Mouse (Mus musculus) testis, adult 2 months (tissue): ENCODE results near the gene Nhlrc2. TPM values are rescaled to one million over a fixed set of nuclear protein-coding genes. Genes with fewer than 3 reads are reported as not detected.

Experiments
- H3K27ac ChIP-seq: fragments of 200-500 bp; 2 replicates; pipeline ENCODE4 v1.5.1; 2012; ENCODE audit warnings: low read depth, low read length; ENCODE audit not compliant: control insufficient read depth, insufficient read depth
- H3K27me3 ChIP-seq: fragments of 200-500 bp; 2 replicates; pipeline ENCODE4 v1.6.1; 2012; ENCODE audit warnings: mild to moderate bottlenecking, low read length, moderate library complexity; ENCODE audit not compliant: control insufficient read depth, insufficient read depth
- H3K36me3 ChIP-seq: fragments of 200-500 bp; 2 replicates; pipeline ENCODE4 v1.6.1; 2012; ENCODE audit warnings: mild to moderate bottlenecking, low read length; ENCODE audit not compliant: control insufficient read depth, insufficient read depth
- H3K4me1 ChIP-seq: fragments of 200-500 bp; 2 replicates; pipeline ENCODE4 v1.6.1; 2012; ENCODE audit warnings: low read length; ENCODE audit not compliant: control insufficient read depth, insufficient read depth
- H3K4me3 ChIP-seq: fragments of 200-500 bp; 2 replicates; pipeline ENCODE4 v1.5.1; 2012; ENCODE audit warnings: low read depth, mild to moderate bottlenecking, low read length, moderate library complexity, mixed read lengths; ENCODE audit not compliant: control insufficient read depth
- CTCF ChIP-seq: fragments of 200-500 bp; IDR thresholded peaks from 2 replicates; pipeline ENCODE4 v1.5.1; 2012; ENCODE audit warnings: low read depth, mild to moderate bottlenecking, inconsistent platforms, low read length, moderate library complexity; ENCODE audit not compliant: control insufficient read depth, insufficient read depth, insufficient replicate concordance
- POLR2A ChIP-seq: fragments of 200-500 bp; IDR thresholded peaks from 2 replicates; pipeline ENCODE4 v1.6.1; 2012; ENCODE audit warnings: low read depth, mild to moderate bottlenecking, inconsistent platforms, low read length, moderate library complexity; ENCODE audit not compliant: control insufficient read depth
- polyA plus RNA-seq: library from polyadenylated mRNA; depleted of rRNA; stranded (reverse); fragments of >200 nt; gene quantifications from 2 replicates; pipeline ENCODE4 v1.2.3, GENCODE M21; 2012; rRNA removed

The Nhlrc2 gene
- polyA plus RNA-seq, 1 experiment: 1.8 TPM

GRCm38 (mm10) chr19:56647451-56648120 lies 99.5 kb downstream of the Nhlrc2 start:
- no peaks in the 10 kb centered on the region for H3K4me1 ChIP-seq
- H3K27ac ChIP-seq: no peak overlapping the region
- TF ChIP-seq CTCF: no peak
- no peak for TF ChIP-seq POLR2A
- H3K27me3 ChIP-seq: no peaks in the 10 kb centered on the region
- H3K36me3 ChIP-seq: no peaks in the 10 kb centered on the region
- no peak overlapping the region for H3K4me3 ChIP-seq

- Histone ChIP-seq H3K4me3 (no peak overlapping the region), H3K4me1 (no peaks in the 10 kb centered on the region), H3K27ac (no peak overlapping the region), H3K36me3 (no peaks in the 10 kb centered on the region), H3K27me3 (no peaks in the 10 kb centered on the region)
- TF ChIP-seq POLR2A: no peak
- no peak for TF ChIP-seq CTCF
Observed at GRCm38 (mm10) chr19:56651262-56651661, 103.2 kb downstream of the Nhlrc2 start.

- H3K4me1 ChIP-seq: no peaks in the 10 kb centered on the region
- H3K36me3 ChIP-seq: no peaks in the 10 kb centered on the region
- H3K27me3 ChIP-seq: no peaks in the 10 kb centered on the region
- TF ChIP-seq POLR2A (no peak), CTCF (no peak)
- no peak overlapping the region for H3K4me3 ChIP-seq
- H3K27ac ChIP-seq: no peak overlapping the region
Observed at GRCm38 (mm10) chr19:56652034-56652962, 104.2 kb downstream of the Nhlrc2 start.

Other genes starting within 250 kb of the Nhlrc2 start
- 0.07 and 0.13 TPM in 2 replicates for gene Nrap, start 158.2 kb upstream of the Nhlrc2 start, polyA plus RNA-seq
- 1.7 and 2.3 TPM in 2 replicates for gene Casp7, start 151.1 kb upstream of the Nhlrc2 start, polyA plus RNA-seq
- gene Plekhs1, start 86.6 kb upstream of the Nhlrc2 start, polyA plus RNA-seq: 0.17 and 0.48 TPM in 2 replicates
- gene Dclre1a, start within 50 bp of the Nhlrc2 start, polyA plus RNA-seq: 2.5 and 2.9 TPM in 2 replicates
- 1.2 and 1.4 TPM in 2 replicates for gene Adrb1, start 173.9 kb downstream of the Nhlrc2 start, polyA plus RNA-seq